Mouse (Mus musculus) forebrain, embryonic 14.5 days (tissue): ENCODE measurements at regions not wholly inside any gene's neighbourhood (a gene's known extent, or its start where the extent isn't known, plus 50 kb on each side); places are given as distances from the start of the nearest gene placed in this dataset.

ENCODE experiments used
- ATAC-seq: fragments of 200-750 bp; cut with Nextera tagmentation; 2 replicates; pipeline ENCODE4 v1.8.0; 2017; ENCODE audit warnings: mild to moderate bottlenecking, moderate library complexity
- DNase-seq: peaks from one replicate; pipeline ENCODE4 v3.0.0-alpha.2; 2015; ENCODE audit warnings: low spot score
- H3K27ac ChIP-seq: fragments of 300-500 bp; sonication (generic); 2 replicates; pipeline ENCODE4 v1.5.1; 2014; ENCODE audit warnings: low read depth, mild to moderate bottlenecking, control low read depth, low read length, moderate library complexity
- H3K27me3 ChIP-seq: fragments of 300-500 bp; sonication (generic); replicated peaks from 2 replicates; pipeline ENCODE4 v1.6.1; 2014; ENCODE audit warnings: low read length, control low read depth, mixed read lengths; ENCODE audit not compliant: control insufficient read depth, insufficient read depth
- H3K36me3 ChIP-seq: fragments of 300-500 bp; sonication (generic); 2 replicates; pipeline ENCODE4 v1.6.1; 2014; ENCODE audit warnings: low read length, control low read depth; ENCODE audit not compliant: control insufficient read depth, insufficient read depth
- H3K4me1 ChIP-seq: fragments of 300-500 bp; sonication (generic); 2 replicates; pipeline ENCODE4 v1.6.1; 2014; ENCODE audit warnings: antibody characterized with exemption, low read length, control low read depth; ENCODE audit not compliant: control insufficient read depth, insufficient read depth
- H3K4me2 ChIP-seq: fragments of 300-500 bp; sonication (generic); 2 replicates; pipeline ENCODE4 v1.6.1; 2014; ENCODE audit warnings: mild to moderate bottlenecking, control low read depth, low read length
- H3K4me3 ChIP-seq: fragments of 300-500 bp; sonication (generic); 2 replicates; pipeline ENCODE4 v1.5.1; 2014; ENCODE audit warnings: low read depth, low read length, control low read depth
- H3K9ac ChIP-seq: fragments of 300-500 bp; sonication (generic); 2 replicates; pipeline ENCODE4 v1.6.1; 2014; ENCODE audit warnings: mild to moderate bottlenecking, low read length, control low read depth, moderate library complexity
- H3K9me3 ChIP-seq: fragments of 300-500 bp; sonication (generic); replicated peaks from 2 replicates; pipeline ENCODE4 v1.6.1; 2016; ENCODE audit warnings: low read length, control low read depth, mixed read lengths; ENCODE audit not compliant: control insufficient read depth
- WGBS: fragments of 180-500 bp; shearing (Covaris S2); extraction: QIAGEN DNeasy Blood & Tissue Kit; methylation state at CpG from one replicate; pipeline ENCODE4 v1.1.7; 2014; 5-methylcytosine and 5-hydroxymethylcytosine counted together

DNA sequence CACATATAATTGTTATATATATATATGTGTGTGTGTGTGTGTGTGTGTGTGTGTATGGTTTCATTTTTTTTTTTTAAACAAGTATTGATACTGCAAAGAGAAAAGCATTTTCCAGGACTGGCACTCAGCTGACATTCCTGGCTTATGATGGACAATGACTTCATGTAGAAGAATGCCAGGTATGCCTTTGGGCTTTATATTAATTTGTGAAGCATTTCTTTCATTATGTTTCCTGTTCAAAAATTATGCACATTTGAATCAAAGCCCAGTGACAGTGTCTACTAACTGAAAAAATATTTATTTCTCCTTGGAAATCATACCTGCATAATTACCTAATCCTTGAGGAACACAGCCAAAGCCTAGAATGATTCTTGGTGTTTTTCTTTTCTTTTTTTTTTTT, 256.4 kb upstream of the Nudt12 start:
- no peaks in the 10 kb centered on the region for H3K27me3 ChIP-seq

DNA sequence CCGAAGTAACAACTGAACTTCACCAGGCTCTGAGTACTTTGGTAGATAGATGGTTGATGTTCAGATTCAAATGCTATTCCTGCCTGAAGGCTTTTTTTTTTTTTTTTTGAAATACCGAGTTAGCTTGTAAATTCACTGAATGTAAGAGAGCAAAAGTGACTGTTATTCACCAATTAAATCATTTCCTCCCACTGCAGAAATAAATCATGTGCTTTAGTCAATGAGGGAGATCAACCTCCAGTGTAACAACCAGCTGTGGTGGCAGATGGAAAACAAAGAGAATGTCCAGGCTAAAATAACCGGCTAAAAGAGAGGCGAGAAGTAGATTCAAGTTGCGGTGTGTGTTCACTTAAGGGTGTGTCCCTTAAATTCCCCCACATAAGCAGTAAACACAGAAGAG, 235.8 kb upstream of the Nudt12 start:
- H3K27me3 ChIP-seq: no peaks in the 10 kb centered on the region
- no peaks in the 10 kb centered on the region for H3K9me3 ChIP-seq
- no peak overlapping the region for H3K9ac ChIP-seq
- H3K4me1 ChIP-seq: no peaks in the 10 kb centered on the region
- 82% methylated on average over 5 of the region's 5 CpGs for WGBS
- no peak overlapping the region for H3K4me2 ChIP-seq
- ATAC-seq: no peak
- no peaks in the 10 kb centered on the region for H3K36me3 ChIP-seq
- H3K4me3 ChIP-seq: no peak overlapping the region
- DNase-seq: no peak
- H3K27ac ChIP-seq: no peak overlapping the region

More for the DNA sequence above, 256.4 kb upstream of the Nudt12 start:
- Histone ChIP-seq H3K9me3 (no peaks in the 10 kb centered on the region), H3K9ac (no peak overlapping the region), H3K36me3 (no peaks in the 10 kb centered on the region), H3K4me3 (no peak overlapping the region), H3K27ac (no peak overlapping the region), H3K4me1 (no peaks in the 10 kb centered on the region), H3K4me2 (no peak overlapping the region)
- no peak for ATAC-seq
- DNase-seq: no peak

DNA sequence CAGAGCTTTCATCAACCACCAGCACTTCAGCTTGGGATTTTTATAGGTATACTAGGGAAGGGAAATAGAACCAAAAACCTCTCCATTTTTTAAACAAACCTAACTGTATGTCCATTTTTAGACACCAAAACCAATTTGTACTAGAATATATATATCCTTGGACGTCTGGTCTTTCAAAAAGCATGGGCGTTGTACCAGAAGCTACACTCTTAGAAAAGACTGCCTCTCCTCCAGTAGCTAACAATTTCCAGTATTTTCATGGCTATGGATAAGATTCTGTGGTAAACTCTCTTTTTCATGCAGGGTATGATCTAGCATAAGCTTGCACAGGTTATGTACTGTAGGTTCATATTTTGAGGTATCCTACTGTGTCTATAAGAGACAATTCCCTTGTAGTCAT, 219.1 kb upstream of the Nudt12 start:
- no peak for ATAC-seq
- DNase-seq: no peak
- Histone ChIP-seq H3K9ac (no peak overlapping the region), H3K4me1 (no peaks in the 10 kb centered on the region), H3K4me2 (no peak overlapping the region), H3K9me3 (no peaks in the 10 kb centered on the region), H3K27me3 (no peaks in the 10 kb centered on the region), H3K4me3 (no peak overlapping the region), H3K27ac (no peak overlapping the region), H3K36me3 (no peaks in the 10 kb centered on the region)
- 82% methylated on average over 2 of the region's 2 CpGs for WGBS
